Mouse (Mus musculus): ENCODE measurements around the gene Npm1. TPM values are rescaled to one million over a fixed set of nuclear protein-coding genes. Genes with fewer than 3 reads are reported as not detected.

Gene Npm1
- total RNA-seq, 1 experiment, result 2,502 TPM

GRCm38 (mm10) chr11:33203383-33204328 is 40.6 kb upstream of the Npm1 start, which contains the start of gene Tlx3:
TSS of gene Tlx3 (minus strand) at chr11:33203589.
- H3K4me1 ChIP-seq (ENCODE audit: control insufficient read depth in 2 of 2, insufficient read depth in 2 of 2, low read length in 2 of 2, poor library complexity in 1 of 2), result peaks cover 0 to 11% of the 10 kb centered on the region in 2 experiments; a peak in 1 of 4 replicates
- in situ Hi-C loops (cut with MboI; ENCODE audit: low sequenced_read_pairs in 2 of 2, unreplicated experiment in 2 of 2), result no loop called here
- no peak within 1 kb of the TSS for H3K27ac ChIP-seq (ENCODE audit: insufficient read depth, low read depth, low read length, poor library complexity, severe bottlenecking)
- H3K9me3 ChIP-seq (ENCODE audit: control insufficient read depth, insufficient read depth, low read depth, low read length), result no peaks in the 10 kb centered on the region
- TF ChIP-seq ZC3H11A (IDR thresholded peaks at IDR 0.05; ENCODE audit: borderline replicate concordance, low read depth, low read length) (no peak), MAFK (IDR thresholded peaks at IDR 0.05; ENCODE audit: insufficient read depth, low read depth, low read length) (no peak), ZNF384 (IDR thresholded peaks at IDR 0.05; ENCODE audit: low read depth, low read length) (no peak), CHD2 (IDR thresholded peaks at IDR 0.05; ENCODE audit: low read depth, low read length) (peak; percentile 43; the same call in 1 of the 2 replicates), HCFC1 (IDR thresholded peaks at IDR 0.05; ENCODE audit: borderline replicate concordance, insufficient read depth, low read length) (no peak)
- H3K36me3 ChIP-seq (ENCODE audit: control insufficient read depth, insufficient read depth, low read length, poor library complexity, severe bottlenecking), result 0 out of 2 replicates have a peak, but pooled peaks cover under 1% of the 10 kb centered on the region
- DNase-seq (ENCODE audit: low read depth, low spot score), result no peak
- peak within 1 kb of the TSS; percentile 55 to 66 for H3K4me3 ChIP-seq (ENCODE audit: insufficient read depth in 1 of 2, low read depth in 1 of 2, low read length in 2 of 2, poor library complexity in 1 of 2, severe bottlenecking in 1 of 2)
- peak within 1 kb of the TSS; percentile 15; the same call in 1 of the 2 replicates for H3K9ac ChIP-seq (ENCODE audit: insufficient read depth, low read depth, low read length, poor library complexity, severe bottlenecking)

GRCm38 (mm10) chr11:33202972-33203371 is 40.0 kb upstream of the Npm1 start:
- DNase-seq (ENCODE audit: low read depth, low spot score), result no peak
- Histone ChIP-seq H3K27ac (ENCODE audit: insufficient read depth, low read depth, low read length, poor library complexity, severe bottlenecking) (no peak overlapping the region), H3K36me3 (ENCODE audit: control insufficient read depth, insufficient read depth, low read length, poor library complexity, severe bottlenecking) (no peaks in the 10 kb centered on the region), H3K9ac (ENCODE audit: insufficient read depth, low read depth, low read length, poor library complexity, severe bottlenecking) (peak overlapping the region; percentile 15; the same call in 1 of the 2 replicates), H3K4me3 (ENCODE audit: insufficient read depth in 1 of 2, low read depth in 1 of 2, low read length in 2 of 2, poor library complexity in 1 of 2, severe bottlenecking in 1 of 2) (peak overlapping the region; percentile 55 to 66), H3K9me3 (ENCODE audit: control insufficient read depth, insufficient read depth, low read depth, low read length) (no peaks in the 10 kb centered on the region), H3K4me1 (ENCODE audit: control insufficient read depth in 2 of 2, insufficient read depth in 2 of 2, low read length in 2 of 2, poor library complexity in 1 of 2) (peaks cover 0 to 11% of the 10 kb centered on the region in 2 experiments; a peak in 1 of 4 replicates)
- TF ChIP-seq MAFK (IDR thresholded peaks at IDR 0.05; ENCODE audit: insufficient read depth, low read depth, low read length) (no peak), HCFC1 (IDR thresholded peaks at IDR 0.05; ENCODE audit: borderline replicate concordance, insufficient read depth, low read length) (no peak), ZNF384 (IDR thresholded peaks at IDR 0.05; ENCODE audit: low read depth, low read length) (no peak), CHD2 (IDR thresholded peaks at IDR 0.05; ENCODE audit: low read depth, low read length) (no peak), ZC3H11A (IDR thresholded peaks at IDR 0.05; ENCODE audit: borderline replicate concordance, low read depth, low read length) (no peak)
- in situ Hi-C loops (cut with MboI; ENCODE audit: low sequenced_read_pairs in 2 of 2, unreplicated experiment in 2 of 2), result no loop called here

- H3K4me1 ChIP-seq (ENCODE audit: control insufficient read depth in 2 of 2, insufficient read depth in 2 of 2, low read length in 2 of 2, poor library complexity in 1 of 2), result peaks cover 0 to 11% of the 10 kb centered on the region in 2 experiments; a peak in 1 of 4 replicates
- no peaks in the 10 kb centered on the region for H3K9me3 ChIP-seq (ENCODE audit: control insufficient read depth, insufficient read depth, low read depth, low read length)
- no peaks in the 10 kb centered on the region for H3K36me3 ChIP-seq (ENCODE audit: control insufficient read depth, insufficient read depth, low read length, poor library complexity, severe bottlenecking)
- H3K9ac ChIP-seq (ENCODE audit: insufficient read depth, low read depth, low read length, poor library complexity, severe bottlenecking), result no peak overlapping the region
- in situ Hi-C loops (cut with MboI; ENCODE audit: low sequenced_read_pairs in 2 of 2, unreplicated experiment in 2 of 2), result no loop called here
- no peak for TF ChIP-seq ZC3H11A (IDR thresholded peaks at IDR 0.05; ENCODE audit: borderline replicate concordance, low read depth, low read length)
- TF ChIP-seq MAFK (IDR thresholded peaks at IDR 0.05; ENCODE audit: insufficient read depth, low read depth, low read length), result no peak
- TF ChIP-seq ZNF384 (IDR thresholded peaks at IDR 0.05; ENCODE audit: low read depth, low read length), result no peak
- no peak for TF ChIP-seq HCFC1 (IDR thresholded peaks at IDR 0.05; ENCODE audit: borderline replicate concordance, insufficient read depth, low read length)
- no peak for TF ChIP-seq CHD2 (IDR thresholded peaks at IDR 0.05; ENCODE audit: low read depth, low read length)
- DNase-seq (ENCODE audit: low read depth, low spot score), result no peak
- H3K27ac ChIP-seq (ENCODE audit: insufficient read depth, low read depth, low read length, poor library complexity, severe bottlenecking), result no peak overlapping the region
- peak overlapping the region; percentile 55 to 66; a peak in 3 of 4 replicates for H3K4me3 ChIP-seq (ENCODE audit: insufficient read depth in 1 of 2, low read depth in 1 of 2, low read length in 2 of 2, poor library complexity in 1 of 2, severe bottlenecking in 1 of 2)
These were observed 39.3 kb upstream of the Npm1 start for GRCm38 (mm10) chr11:33202296-33202695.

- H3K4me1 ChIP-seq (ENCODE audit: control insufficient read depth in 2 of 2, insufficient read depth in 2 of 2, low read length in 2 of 2, poor library complexity in 1 of 2), result peaks cover 0 to 11% of the 10 kb centered on the region in 2 experiments; a peak in 1 of 4 replicates
- in situ Hi-C loops (cut with MboI; ENCODE audit: low sequenced_read_pairs in 2 of 2, unreplicated experiment in 2 of 2), result no loop called here
- no peak overlapping the region for H3K27ac ChIP-seq (ENCODE audit: insufficient read depth, low read depth, low read length, poor library complexity, severe bottlenecking)
- DNase-seq (ENCODE audit: low read depth, low spot score), result no peak
- H3K36me3 ChIP-seq (ENCODE audit: control insufficient read depth, insufficient read depth, low read length, poor library complexity, severe bottlenecking), result no peaks in the 10 kb centered on the region
- H3K9me3 ChIP-seq (ENCODE audit: control insufficient read depth, insufficient read depth, low read depth, low read length), result no peaks in the 10 kb centered on the region
- peak overlapping the region; percentile 52 to 55; a peak in 2 of 4 replicates for H3K4me3 ChIP-seq (ENCODE audit: insufficient read depth in 1 of 2, low read depth in 1 of 2, low read length in 2 of 2, poor library complexity in 1 of 2, severe bottlenecking in 1 of 2)
- H3K9ac ChIP-seq (ENCODE audit: insufficient read depth, low read depth, low read length, poor library complexity, severe bottlenecking), result no peak overlapping the region
- TF ChIP-seq MAFK (IDR thresholded peaks at IDR 0.05; ENCODE audit: insufficient read depth, low read depth, low read length), result no peak
- no peak for TF ChIP-seq CHD2 (IDR thresholded peaks at IDR 0.05; ENCODE audit: low read depth, low read length)
- TF ChIP-seq ZC3H11A (IDR thresholded peaks at IDR 0.05; ENCODE audit: borderline replicate concordance, low read depth, low read length), result no peak
- no peak for TF ChIP-seq ZNF384 (IDR thresholded peaks at IDR 0.05; ENCODE audit: low read depth, low read length)
- TF ChIP-seq HCFC1 (IDR thresholded peaks at IDR 0.05; ENCODE audit: borderline replicate concordance, insufficient read depth, low read length), result no peak
These were observed 38.6 kb upstream of the Npm1 start for GRCm38 (mm10) chr11:33201626-33202010.

Data from ES-E14 (cell line).